Mouse (Mus musculus) layer of hippocampus, postnatal 14 days (tissue): Measurements from ENCODE around the gene Meis2. TPM values are rescaled to one million over a fixed set of nuclear protein-coding genes. Genes with fewer than 3 reads are reported as not detected.

ENCODE experiments used
- DNase-seq, 2 experiments: peaks; one replicate each; pipeline ENCODE4 v3.0.0; 2021 to 2022; ENCODE audit warnings: low spot score in 2 of 2, mixed read lengths in 1 of 2
- total RNA-seq, 2 experiments: library from RNA; stranded (reverse); gene quantifications; 2 replicates each; pipeline ENCODE4 v1.2.3; 2021

Meis2 gene
- total RNA-seq, 2 experiments from 2014 or later = 34.6 to 34.8 TPM

DNA sequence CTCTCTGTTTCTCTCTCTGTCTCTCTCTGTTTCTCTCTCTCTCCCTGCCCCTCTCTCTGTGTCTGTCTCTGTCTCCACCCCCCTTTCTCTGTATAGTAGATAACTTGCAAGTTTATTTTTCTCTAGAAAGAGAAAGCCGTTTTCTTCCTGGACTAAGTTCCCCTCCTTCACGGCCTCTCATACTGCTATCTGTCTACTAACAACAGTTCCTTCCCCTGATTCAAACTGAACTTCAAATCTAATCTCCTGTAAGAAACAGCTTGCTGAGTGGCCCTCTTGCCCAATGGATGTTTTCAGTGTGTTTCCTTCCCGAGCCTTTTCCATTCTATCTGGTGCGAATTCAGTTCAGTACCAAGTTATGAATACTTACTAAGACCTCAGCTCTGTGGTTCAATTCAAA is 155.4 kb downstream of the Meis2 start:
- no peak for DNase-seq

DNA sequence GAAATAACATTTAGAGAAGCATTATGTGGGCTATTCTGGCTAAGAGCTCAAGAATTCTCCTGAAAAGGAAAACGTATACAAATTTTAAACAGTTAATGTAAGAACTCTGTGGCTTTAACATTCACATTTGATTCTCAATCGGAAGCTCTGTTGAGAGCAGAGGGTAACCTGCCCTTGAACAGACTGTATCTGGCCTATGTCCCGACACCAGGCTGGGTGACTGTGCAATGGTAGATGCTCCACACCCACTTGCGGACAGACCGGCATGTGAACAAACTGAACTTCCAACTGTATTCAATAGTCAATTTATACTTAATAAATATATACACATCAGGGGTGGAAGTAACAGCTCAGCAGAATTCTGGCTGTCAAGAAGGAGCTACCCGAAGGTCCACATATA is 164.6 kb downstream of the Meis2 start:
- DNase-seq = no peak

DNA sequence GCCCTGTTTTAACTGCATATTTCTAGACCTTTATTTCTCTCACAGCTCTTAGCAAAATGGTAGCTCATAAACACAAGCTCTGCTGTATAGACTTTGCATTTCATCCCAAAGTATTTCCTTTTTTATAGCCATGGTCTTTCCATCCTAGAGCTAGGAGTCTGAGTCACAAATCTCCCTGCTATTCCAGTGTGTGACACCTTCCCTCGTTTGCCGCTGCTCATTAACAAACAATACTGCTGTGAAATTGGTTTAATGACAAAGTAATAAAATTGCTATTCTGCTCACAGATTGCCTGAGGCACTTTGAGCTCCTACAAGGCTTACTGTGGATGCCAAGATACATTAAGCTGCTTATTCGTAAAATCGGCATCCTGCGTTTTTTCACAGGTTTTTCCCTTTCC is 168.1 kb downstream of the Meis2 start:
- no peak for DNase-seq

DNA sequence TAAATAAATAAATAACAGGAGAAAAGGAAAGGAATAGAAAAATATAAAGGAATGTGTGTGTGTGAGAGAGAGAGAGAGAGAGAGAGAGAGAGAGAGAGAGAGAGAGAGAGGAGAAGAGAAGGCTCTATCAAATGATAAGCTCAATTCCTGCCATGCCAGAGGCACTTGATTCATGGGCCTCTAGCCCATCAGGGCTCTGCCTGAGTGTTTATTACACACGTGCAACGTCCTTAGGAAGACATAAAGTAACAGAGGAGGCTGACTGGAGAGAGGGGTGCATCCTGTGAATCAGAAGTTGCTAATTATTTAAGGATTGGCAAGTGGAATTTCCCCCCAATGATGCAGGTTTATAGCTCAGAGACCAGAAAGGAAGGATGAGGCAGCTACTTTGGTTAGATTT is 168.6 kb downstream of the Meis2 start:
- DNase-seq = no peak

DNA sequence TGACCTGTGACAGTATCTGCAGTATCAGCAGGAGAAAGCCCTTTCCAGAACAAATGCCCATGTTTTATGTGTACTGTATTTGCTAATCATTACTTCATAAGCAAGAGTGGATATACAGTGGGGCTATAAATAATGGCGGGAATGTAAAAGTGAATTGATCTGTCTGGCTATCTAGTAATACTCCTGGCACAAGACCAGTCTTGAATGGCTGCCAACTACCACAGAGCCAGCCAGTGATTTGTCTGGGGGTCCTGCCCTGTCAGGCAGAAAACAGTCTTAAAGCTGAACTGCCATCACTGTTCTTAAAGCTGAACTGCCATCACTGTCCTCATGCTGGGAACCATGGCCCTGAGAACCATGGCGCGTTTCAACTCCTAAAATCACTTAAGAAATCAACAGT is 169.9 kb downstream of the Meis2 start:
- DNase-seq = no peak

DNA sequence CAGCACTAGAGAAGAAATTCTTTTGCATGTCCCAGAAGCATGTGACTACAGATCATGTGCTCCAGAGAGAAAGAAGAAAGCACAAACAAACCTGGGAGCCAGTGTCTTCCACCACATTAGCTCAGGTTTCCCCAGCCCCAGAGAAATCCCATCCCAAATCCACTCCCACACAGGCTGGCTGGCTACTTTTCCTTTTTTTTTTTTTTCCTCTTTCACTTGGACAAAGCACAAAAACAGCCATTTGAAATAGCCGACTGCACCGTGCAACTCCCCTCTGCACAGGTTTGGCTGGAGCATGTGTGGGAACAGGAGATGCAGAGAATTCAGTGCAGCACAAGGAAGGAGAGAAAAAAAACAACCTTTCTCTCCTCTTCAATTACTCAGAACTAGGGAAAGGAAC is 170.4 kb downstream of the Meis2 start:
- DNase-seq = no peak

DNA sequence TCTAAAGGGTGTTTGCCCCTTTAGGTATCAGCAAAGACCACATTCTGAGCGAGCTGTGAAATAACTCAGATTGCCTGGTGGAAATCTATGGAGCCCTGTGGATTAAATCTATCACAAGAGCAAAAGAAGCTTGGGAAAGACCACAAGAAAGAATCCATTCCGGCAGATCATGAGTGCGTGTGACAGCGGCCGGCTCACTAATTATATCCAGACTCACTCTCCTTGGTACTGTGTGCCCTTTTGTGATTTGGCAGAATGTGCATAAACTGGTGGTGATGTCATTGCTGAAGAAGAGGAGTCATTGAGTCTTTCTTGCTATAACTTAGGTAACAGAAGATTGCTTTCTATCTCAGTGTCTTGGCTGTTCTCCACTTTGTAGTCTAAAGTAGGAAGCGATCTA is 172.5 kb downstream of the Meis2 start:
- no peak for DNase-seq

DNA sequence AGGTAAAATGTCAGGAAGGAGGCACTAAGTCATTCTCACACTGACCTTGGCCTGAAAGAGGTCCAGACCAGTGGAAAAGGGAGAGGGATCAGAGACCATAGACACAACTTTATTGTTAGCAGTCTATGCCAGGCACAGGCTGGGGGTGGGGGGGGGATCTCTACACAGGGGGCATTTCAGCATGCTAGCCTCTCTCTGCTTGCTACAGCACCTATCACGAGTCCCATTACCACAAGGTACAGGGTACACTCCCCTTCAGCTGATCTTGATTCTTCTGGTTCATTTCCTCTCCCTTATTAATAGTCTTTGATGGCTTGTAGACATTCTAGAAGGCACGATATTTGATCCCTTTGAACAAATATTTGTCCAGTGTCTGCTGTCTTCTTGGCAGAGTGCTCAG is 174.9 kb downstream of the Meis2 start:
- no peak for DNase-seq

DNA sequence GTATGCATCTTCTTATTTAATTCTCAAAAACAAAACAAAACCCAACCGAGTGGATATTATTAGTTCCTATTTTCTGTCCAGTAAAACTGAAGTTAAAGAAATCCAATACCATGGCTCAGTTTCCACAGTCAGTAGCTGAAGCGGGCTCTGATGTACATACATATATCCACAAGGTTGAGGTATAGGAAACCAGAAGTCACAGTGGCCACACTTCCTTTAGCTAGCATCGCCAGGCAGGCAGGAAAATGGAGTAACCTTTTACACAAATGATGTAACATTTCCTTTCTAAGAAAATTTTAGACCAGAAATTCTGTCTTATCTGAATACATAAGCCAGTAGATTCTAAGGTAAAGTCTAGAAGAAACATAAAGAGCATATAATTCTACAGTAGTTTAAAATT is 175.6 kb downstream of the Meis2 start:
- no peak for DNase-seq

DNA sequence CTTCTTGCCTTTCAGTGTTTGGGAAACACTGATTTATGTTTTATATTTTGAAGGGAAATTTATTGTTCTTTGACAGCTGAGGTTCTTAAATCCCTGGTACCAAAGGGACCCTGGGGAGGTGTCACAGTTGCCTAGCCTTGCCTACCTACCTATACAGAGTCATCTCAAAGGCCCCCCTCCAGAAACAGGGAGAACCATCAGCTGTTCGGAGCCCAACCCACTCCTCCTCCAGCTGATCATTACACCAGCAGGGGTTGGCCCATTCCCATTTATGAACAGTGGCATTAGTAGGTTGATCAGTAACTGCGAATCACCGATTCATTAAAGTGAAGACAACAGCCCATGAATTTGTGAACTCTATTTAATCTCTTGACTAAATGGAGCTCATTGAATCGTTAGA is 176.4 kb downstream of the Meis2 start:
- DNase-seq = no peak

DNA sequence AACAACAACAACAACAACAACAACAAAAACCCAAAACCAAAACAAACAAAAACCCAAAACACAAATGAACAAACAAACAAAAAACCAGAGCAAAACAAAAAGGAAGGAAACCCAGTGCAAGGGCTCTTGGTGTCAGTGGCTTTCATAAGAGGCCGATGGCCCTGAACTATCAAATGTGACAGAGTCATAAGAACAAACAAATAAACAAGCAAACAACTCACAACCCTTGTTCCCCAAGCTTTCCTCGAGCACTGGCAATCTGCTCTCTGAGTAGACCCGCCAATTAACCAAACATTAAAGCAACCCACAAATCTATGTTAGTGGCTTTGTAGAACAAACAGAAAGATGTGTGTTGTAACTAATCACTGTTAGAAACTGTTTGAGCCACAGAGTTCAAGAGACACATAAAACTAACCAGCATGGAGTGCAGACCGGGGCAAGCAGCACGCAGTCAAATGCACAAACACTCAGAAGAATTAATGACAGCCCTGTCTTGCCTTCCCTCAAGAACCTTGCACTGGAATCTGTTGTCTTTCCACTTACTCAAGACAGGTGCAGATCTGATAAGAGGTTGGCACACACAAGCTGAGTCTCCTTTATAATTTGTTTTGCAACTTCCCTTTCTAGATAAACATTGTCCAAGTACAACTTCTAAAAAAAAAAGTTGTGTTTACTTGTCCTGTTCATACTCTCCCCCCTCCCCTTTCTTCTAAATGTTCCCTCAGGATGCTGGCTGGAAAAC is 177.1 kb downstream of the Meis2 start:
- no peak for DNase-seq

DNA sequence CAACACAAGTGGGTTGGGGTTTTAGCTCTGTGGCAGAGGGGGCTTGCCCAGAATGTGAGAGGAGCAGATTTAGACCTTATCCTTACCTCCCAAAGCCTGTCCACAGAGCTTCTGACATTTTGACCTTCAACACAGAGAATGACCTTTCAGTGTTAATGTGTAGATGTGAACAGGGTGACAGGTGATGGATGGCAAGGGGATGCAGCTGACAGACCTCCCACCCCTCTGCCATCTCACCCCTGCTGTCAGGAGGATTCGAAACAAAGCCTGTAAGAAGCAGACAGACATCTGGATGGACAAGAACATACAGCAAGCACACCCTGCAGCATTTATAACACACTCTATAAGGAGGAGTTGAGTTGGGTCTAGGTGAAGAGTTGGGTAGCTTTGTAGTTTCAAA is 178.0 kb downstream of the Meis2 start:
- no peak for DNase-seq

DNA sequence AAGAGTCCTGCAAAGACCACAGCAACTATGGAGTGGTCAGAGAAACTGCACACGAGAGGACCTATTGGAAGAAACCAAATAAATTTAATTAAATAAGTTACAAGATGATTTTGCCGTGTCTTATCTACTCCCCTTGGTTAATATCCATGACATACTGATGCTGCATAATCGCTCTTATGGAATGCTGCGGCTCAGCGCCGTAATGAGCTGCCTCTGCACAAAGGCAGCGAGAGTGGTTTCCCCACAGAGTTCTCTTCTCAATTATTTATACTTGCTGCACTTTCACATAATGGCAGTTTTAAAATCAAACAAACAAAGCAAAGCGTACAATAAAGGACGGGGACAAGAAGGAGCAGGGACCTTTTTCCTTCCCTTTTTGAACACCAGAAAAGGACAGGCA is 181.5 kb downstream of the Meis2 start:
- no peak for DNase-seq

DNA sequence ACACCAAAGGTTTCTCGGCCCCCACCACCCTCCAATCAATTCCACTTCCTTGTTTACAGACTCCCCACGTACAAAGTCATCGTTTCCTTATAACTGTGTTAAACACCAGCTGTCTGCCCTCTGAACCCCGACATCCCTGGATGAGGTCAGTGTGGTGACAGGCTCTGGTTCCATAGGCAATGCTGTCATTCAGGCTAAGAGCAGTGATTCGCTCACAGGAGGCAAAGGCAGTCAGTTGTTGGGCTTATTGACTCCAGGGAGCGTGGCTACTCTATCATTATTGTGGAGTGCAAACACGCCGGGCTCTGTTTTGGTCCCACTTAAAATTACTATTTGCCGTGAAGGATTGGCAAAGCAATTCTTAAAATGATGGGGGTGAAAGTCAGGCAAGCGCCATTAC is 182.1 kb downstream of the Meis2 start:
- DNase-seq = no peak

DNA sequence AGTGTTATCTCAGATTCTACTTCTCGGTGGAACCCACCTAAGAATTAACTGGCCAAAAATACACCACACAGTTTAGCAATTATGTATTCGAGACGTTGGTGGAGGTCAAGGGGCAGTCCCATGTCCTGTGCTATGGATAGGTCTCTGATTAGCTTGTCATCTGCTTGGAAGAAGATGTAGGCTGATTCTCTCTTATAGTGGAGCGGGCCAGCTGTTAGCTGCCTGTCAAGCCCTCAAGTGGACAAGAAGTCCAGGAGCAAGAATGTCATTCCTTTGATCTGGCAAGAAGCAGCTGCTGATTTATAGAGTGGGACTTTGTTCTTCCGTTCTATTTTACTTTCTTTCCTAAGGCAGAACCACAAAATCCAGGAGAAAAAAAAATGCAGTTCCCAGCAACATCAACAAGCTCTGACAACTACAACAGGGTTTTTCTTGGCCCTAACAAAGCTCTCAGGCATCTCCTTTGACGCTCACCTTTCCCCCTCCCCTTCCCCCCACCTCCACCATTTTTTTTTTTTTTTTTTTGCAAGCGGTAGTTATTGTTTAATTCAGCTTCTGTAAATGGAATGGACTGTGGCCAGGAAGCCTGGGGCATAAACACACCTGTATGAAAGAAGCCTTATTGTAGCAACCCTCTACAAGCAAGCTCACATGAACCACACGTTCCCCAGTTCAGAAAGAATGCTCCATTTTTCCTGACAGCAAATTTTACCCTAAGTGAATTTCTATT is 189.7 kb downstream of the Meis2 start:
- DNase-seq = no peak

DNA sequence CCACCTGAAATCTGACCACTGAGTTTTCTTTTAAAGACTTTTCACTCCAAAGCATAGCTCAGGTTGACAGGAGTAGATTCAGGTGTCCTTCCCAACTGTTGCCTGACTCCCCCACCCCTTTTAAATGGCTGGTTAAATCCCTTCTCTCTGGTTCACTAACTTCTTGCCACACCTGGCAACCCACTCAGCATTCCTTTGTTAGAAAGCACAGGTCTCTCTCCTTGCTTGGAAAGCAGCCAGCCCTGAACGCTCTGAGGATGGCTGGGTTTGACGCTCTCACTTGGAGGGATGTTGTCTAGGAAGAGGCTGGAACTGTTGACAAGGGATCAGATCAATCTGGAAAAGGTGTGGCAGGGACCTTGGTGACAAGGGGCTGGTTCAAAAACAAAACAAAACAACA is 192.8 kb downstream of the Meis2 start:
- DNase-seq = no peak

DNA sequence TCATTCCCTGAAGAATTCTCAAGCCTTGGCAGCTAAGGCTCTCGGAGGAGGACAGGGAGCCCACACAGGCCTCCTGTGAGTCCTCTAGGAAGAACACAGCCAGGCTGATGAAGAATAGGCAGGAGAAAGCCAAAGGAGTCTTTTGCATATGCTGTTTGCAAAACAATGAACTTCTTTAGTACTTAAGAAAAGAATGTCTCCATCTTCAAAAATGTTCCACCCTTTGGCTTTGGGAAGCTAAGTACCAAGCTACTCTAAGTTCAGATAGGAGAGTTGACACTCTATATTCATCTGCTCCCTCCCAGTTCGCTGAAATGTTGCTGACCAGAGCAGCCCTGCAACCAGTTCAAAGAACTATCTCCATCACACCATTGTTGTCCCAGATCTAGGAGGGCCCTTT is 195.7 kb downstream of the Meis2 start:
- no peak for DNase-seq

DNA sequence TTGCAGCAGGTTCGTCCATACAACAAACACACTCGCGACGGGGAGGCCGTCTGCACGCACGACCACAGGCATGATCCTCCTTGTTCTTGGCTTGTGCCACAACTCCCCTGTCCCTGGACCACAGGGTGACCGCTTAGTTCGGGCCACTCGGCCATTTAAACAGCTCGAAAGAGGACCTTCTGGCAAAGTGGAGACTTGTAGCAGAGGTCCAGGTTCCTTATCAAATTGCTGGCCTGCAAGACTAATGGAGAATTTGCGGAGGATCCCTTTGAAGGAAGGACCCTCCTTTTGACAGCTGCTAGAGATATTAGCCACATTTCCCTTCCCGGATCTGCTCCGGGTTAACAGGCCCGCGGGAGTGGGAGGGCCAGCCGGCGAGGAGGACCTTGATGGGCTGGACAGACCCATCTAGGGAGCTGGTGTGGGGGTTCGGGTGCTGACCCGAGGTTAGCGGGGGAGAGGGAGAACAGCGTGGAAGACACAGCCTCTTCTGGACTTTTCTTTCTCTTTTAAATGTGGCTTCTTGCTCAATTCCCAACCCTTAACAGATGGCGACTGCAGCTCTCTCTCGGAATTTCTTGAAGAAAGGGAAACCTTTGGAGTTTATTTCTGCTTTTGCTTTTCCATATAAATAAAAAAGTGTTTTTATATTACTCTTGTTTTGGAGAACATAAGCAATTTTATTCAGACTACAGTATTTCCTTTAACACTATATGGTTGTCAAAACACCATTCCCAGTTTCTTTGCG is 204.9 kb downstream of the Meis2 start:
- peak in 1 of 2 experiments; percentile 26 for DNase-seq

DNA sequence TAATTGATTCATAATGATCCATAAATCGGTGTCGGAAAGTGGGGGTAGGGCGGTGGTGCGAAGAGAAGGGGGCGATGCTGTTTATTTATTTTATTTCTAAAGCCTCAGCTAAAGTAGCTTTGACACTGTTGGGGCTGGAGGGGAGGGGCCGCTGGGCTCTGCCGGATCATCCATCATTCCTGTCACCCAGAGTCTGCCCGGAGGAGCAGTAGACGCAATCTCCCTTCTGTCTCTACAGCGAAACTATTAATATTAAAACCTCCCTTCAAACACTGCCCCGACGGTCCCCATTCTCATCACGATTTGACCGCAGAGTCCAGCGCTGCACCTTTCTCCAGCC is 205.5 kb downstream of the Meis2 start:
- DNase-seq = no peak

DNA sequence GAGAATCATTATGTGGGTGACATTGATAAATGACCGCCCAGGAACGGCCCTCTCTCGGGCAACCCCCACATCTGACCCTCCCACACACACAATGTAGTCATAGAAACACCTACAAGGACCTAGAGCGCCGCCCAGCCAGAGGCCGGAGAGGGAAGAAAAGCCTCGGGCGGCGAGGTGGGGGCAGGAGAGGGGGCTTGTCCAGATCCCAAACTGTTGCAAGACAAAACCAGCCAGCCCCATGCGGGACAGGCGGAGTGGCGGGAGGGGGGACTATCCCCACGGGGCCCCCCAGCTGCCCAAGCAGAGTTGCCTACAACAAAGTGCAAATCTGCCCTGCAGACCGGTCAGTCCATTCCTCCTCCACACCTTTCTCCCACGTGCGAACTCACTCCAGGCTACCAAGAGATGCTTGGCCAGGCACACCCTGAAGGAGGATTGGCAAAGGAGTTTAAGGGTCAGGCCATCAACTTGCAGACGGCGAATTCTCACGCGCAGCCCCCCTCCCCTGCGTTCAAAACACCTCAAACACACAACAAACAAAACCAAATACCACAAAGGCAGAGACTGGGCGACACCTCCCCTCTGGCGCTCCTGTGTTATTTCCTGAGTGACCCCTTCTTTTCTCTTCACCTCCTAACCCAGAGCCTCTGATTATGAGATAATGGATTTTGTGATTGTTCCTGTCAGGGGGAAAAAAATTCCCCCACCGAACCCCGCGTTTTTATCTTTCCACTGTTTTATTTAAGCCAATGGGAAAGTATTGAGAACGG is 206.1 kb downstream of the Meis2 start:
- no peak for DNase-seq

DNA sequence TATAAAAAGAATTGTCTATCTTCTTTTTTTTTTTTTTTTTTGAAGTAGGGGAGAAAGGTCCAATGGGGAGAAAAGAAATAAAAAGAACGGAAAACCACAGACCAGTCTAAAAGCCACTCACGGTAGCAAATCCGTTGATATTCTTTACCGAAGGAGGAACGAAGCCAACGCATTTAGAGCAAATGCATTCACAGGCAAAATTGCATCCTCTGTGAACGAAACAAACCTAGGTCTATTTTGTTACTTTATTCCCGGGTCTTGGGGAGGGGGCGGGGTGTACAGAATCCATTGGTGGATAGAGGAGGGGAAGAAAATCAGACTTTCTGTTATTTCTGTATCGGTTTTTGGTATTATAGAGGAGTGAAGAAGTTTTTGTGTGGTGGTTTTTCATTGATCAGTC is 206.7 kb downstream of the Meis2 start:
- no peak for DNase-seq

DNA sequence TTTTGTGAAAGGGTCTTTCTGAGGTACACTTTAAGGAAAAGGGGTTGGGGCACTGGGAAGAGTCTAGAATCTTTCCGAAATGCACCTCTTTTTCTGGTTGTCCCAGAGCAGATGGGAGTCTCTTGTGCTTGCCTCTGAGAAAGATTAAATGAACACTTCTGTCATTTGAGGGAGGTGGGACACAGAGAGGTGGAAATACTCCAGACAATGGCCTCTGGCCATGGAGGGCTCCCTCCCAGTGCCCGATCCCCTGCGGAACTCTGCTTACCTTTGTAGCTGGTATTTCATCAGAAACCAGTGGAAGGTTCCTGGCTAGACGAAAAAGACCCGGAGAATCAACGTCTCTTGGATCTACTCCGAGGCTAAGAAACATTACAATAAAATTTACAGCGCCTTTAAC is 207.4 kb downstream of the Meis2 start:
- no peak for DNase-seq
